Mouse (Mus musculus) embryonic stem cell, embryonic (primary cell): ENCODE data around the gene Gpr65.
"Not testable (repeated sequence)": the region's sequence is repeated elsewhere in the genome, so short reads cannot be mapped to it uniquely, and the experiment has no call there.

Experiments used
- CTCF ChIA-PET, 4 experiments: fragments of 300-600 bp in 2 of 4; fragments of 350-600 bp in 2 of 4; sonication (Branson Sonifier 250); formaldehyde crosslinking; loops; one replicate each; lab custom pipeline; 2022; ENCODE audit warnings: inconsistent platforms in 2 of 4; lab: Charles Lee
- POLR2A ChIA-PET, 4 experiments: fragments of 300-600 bp in 2 of 4; fragments of 350-600 bp in 2 of 4; sonication (Branson Sonifier 250); formaldehyde crosslinking; loops; one replicate each; lab custom pipeline; 2022; ENCODE audit warnings: antibody characterized with exemption in 4 of 4, inconsistent platforms in 1 of 4; lab: Charles Lee

Gpr65 gene

GRCm38 (mm10) chr12:98268441-98269369 lies at the start of gene Gpr65:
TSS of gene Gpr65 (plus strand) at chr12:98268635.
- ChIA-PET POLR2A (interaction anchor here in 1 of 4 experiments (0.5 kb wide), 1 partner anchor 18 kb away, joined by 6 read pairs; no protein-coding TSS in a partner anchor), CTCF (no interaction called here)

- CTCF ChIA-PET: no interaction called here
- POLR2A ChIA-PET: no interaction called here
Observed at GRCm38 (mm10) chr12:98223286-98223685, 45.1 kb upstream of the Gpr65 start.

DNA sequence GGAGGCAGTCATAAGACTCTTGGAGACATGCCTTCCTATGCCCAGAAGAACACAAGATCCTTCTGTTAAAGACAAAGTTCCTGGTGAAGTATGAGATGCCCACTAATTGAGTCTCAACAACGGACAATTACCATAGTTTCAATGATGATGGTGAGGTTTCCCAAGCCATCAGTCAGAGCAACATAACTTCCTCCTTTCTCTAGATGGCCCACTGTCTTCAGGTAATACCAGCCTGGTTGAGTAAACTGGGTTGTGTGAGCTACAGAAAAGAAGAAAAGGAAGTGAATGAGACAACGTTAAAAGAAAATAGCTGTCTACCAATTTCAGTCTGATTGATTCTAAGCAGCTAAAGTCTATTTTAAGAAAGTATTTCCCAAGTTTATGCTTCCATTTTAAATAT lies 41.4 kb upstream of the Gpr65 start:
- CTCF ChIA-PET: no interaction called here
- POLR2A ChIA-PET: no interaction called here

DNA sequence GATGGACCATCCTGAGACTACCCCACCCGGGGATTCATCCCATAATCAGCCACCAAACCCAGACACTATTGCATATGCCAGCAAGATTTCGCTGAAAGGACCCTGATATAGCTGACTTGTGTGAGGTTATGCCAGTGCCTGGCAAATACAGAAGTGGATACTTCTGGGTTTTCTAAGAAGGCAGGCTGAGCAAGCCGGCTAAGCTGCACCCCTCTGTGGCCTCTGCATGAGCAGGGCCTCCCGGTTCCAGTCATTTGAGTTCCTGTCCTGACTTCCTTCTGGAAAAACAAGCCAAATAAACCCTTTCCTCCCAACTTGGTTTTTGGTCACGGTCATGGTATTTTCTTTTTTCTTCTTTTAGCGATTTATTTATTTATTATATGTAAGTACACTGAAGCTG lies 30.0 kb upstream of the Gpr65 start:
- CTCF ChIA-PET, POLR2A ChIA-PET: not testable (repeated sequence)

DNA sequence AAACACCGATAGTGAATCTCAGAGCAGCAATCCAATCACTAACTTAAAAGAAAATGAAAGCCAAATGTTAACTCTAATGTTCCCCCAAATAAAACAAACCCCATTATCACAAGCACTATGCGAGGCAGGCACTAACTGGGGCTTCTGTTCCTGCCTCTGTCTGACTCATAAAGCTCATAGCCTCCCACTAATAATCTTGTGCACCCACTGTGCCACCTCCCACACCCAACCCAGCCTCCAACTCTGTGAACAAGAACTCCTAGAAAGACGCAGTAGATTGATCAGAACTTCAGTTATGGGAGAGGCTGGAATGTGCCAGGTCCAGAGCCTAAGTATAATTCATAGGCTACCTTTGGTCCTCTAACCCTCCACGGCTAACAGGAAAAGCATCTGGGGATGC lies 24.3 kb upstream of the Gpr65 start:
- POLR2A ChIA-PET: no interaction called here
- CTCF ChIA-PET: no interaction called here

DNA sequence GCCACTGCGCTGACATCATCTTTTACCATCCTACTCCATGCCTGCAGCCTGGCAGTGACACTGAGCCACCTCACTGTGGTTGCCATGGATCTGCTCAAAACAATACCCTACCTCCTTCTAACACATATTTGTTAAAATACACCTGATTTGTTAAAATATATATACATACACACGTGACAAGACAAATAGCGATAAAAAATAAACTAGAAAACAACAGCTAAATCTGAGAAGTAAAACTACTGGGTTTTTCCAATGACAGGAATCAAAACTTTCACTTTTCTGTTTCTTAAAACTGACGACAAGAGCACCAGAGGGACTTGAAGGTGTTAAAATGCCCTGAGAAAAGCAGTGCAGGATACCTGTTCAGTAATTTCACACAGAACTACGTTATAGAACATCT lies 23.6 kb upstream of the Gpr65 start:
- POLR2A ChIA-PET: no interaction called here
- CTCF ChIA-PET: no interaction called here

DNA sequence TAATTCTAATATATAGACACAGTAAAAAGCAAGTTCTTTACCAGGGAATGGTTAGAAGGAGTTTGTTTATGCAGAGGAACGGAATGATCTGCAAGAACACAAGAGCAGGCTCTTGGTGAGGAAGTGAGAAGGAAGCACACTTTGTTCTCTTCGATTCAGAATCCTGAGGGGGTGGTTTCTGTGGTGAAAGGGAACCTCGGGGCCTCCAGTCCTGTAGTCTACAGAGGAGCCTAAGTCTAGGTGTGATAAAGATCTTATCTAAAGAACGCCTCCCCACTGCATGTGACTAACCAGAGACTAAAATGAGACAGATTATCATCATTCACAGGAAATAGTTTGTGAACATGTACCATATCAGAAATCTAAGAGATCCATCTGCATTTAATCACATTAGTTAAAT lies 21.6 kb upstream of the Gpr65 start:
- POLR2A ChIA-PET: interaction anchor here in 1 of 4 experiments (1.1 kb wide), 1 partner anchor 10 kb away, joined by 3 read pairs; no protein-coding TSS in a partner anchor

GRCm38 (mm10) chr12:98249671-98250070 lies 18.8 kb upstream of the Gpr65 start:
- ChIA-PET CTCF (no interaction called here), POLR2A (interaction anchor here in 1 of 4 experiments (1.7 kb wide), 1 partner anchor 10 kb away, joined by 4 read pairs; the partner anchor contains the start of gene Galc)

More for the DNA sequence above, 21.6 kb upstream of the Gpr65 start:
- CTCF ChIA-PET: no interaction called here

DNA sequence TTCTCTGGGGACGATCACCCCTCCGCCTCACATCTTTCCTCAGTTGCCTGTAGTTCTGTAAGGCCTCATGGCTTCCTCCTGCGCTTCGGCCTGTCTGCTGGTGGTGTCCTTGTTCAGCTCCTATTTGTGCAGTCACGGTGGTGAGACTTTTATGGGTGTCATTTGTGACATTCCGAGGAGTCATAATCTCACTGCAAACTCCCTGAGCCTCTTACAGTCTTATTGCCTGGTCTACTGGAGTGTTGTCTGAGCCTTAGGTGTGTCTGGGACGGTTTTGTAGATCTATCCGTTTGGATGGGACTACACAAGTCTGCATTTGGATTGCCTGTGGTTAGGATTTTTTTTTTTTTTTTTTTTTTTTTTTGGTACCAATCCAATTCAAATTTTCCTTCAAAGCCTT lies 18.1 kb upstream of the Gpr65 start:
- CTCF ChIA-PET: no interaction called here
- POLR2A ChIA-PET: interaction anchor here in 1 of 4 experiments (0.7 to 1.7 kb wide), 2 partner anchors 9 to 19 kb away, joined by 4 to 6 read pairs; partner anchors contain the start of gene Galc

GRCm38 (mm10) chr12:98252417-98252816 lies 16.0 kb upstream of the Gpr65 start:
- ChIA-PET POLR2A (interaction anchor here in 1 of 4 experiments (0.6 kb wide), 2 partner anchors 147 to 859 kb away, joined by 3 to 4 read pairs; no protein-coding TSS in a partner anchor), CTCF (no interaction called here)

- POLR2A ChIA-PET: no interaction called here
- CTCF ChIA-PET: no interaction called here
Observed at GRCm38 (mm10) chr12:98255373-98255995, 13.0 kb upstream of the Gpr65 start.

GRCm38 (mm10) chr12:98258371-98258844 lies 10.0 kb upstream of the Gpr65 start:
- ChIA-PET POLR2A (interaction anchor here in 2 of 4 experiments (0.6 to 1.0 kb wide), 2 partner anchors 118 to 500 kb away, joined by 3 read pairs; no protein-coding TSS in a partner anchor), CTCF (no interaction called here)

- CTCF ChIA-PET: interaction anchor here in 1 of 4 experiments (0.6 kb wide), 1 partner anchor 316 kb away, joined by 4 read pairs; no protein-coding TSS in a partner anchor
- POLR2A ChIA-PET: interaction anchor here in 3 of 4 experiments (0.6 to 1.2 kb wide), 14 partner anchors 9 to 752 kb away, joined by 3 to 7 read pairs (median 3); partner anchors contain the start of genes Spata7 (in 3 of the 3) and Eml5 (in 1 of the 3)
Observed at GRCm38 (mm10) chr12:98258845-98259517, 9.5 kb upstream of the Gpr65 start, which contains the start of gene Galc. TSS of gene Galc (minus strand) at chr12:98259459.

DNA sequence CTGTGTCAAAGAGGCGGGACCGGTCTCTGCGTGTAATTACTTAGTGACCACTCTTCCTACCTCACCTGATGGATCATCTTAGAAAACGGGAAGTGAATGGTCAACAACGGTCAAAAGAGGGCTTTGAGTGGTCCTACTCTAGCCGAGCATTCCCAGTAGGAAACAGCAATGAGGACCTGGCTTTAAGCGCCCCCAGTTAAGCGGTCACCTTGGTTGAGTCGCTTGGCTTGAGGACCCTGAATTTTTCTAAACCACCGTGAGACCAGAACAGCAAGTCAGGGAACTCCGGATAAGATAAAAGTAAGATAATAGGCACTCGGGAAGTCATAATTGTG lies 8.9 kb upstream of the Gpr65 start:
- ChIA-PET POLR2A (interaction anchor here in 3 of 4 experiments (0.6 to 1.2 kb wide), 14 partner anchors 10 to 752 kb away, joined by 3 to 7 read pairs (median 3); partner anchors contain the start of genes Spata7 (in 3 of the 3) and Eml5 (in 1 of the 3)), CTCF (interaction anchor here in 1 of 4 experiments (0.6 kb wide), 1 partner anchor 316 kb away, joined by 4 read pairs; no protein-coding TSS in a partner anchor)

GRCm38 (mm10) chr12:98265697-98266096 lies 2.7 kb upstream of the Gpr65 start:
- CTCF ChIA-PET: no interaction called here
- POLR2A ChIA-PET: no interaction called here

GRCm38 (mm10) chr12:98269791-98270745 lies 1.6 kb downstream of the Gpr65 start:
- ChIA-PET CTCF (no interaction called here), POLR2A (no interaction called here)

GRCm38 (mm10) chr12:98270810-98271566 lies 2.6 kb downstream of the Gpr65 start:
- POLR2A ChIA-PET: no interaction called here
- CTCF ChIA-PET: interaction anchor here in 2 of 4 experiments (0.6 kb wide), 2 partner anchors 22 to 476 kb away, joined by 3 read pairs; no protein-coding TSS in a partner anchor
